Mouse (Mus musculus) liver, postnatal 0 days (tissue): Measurements from ENCODE around the gene Cdc42ep5.

Experiments
- CTCF ChIP-seq: sonication (generic); IDR thresholded peaks from 2 replicates; pipeline ENCODE4 v1.5.1; 2016; ENCODE audit warnings: antibody characterized with exemption, low read depth
- EP300 ChIP-seq: IDR thresholded peaks from 2 replicates; pipeline ENCODE4 v1.6.1; 2016; ENCODE audit warnings: antibody characterized with exemption, low read depth, mild to moderate bottlenecking

DNA sequence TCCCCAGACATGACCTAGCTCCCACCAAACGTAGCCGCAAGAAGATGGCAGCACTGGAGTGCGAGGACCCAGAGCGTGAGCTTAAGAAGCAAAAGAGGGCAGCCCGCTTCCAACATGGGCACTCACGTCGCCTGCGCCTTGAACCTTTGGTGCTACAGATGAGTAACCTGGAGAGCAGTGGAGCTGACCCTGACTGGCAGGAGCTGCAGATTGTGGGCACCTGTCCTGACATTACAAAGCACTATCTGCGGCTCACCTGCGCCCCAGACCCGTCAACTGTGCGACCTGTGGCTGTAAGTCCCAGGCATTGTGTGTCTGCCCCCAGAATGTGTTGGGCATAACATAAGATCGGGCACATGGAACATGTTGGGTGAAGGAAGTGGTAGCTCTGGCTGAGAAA lies 20.6 kb downstream of the Cdc42ep5 start:
- TF ChIP-seq CTCF (no peak), EP300 (no peak)
